Mouse (Mus musculus) embryonic fibroblast, embryonic 13.5 days (primary cell): ENCODE measurements around the gene Zcchc17.

Experiments used
- CTCF ChIP-seq: IDR thresholded peaks from 2 replicates; pipeline ENCODE4 v1.5.1; 2011; ENCODE audit warnings: mild to moderate bottlenecking, control low read depth, low read length, moderate library complexity, borderline replicate concordance; ENCODE audit not compliant: insufficient read depth
- POLR2A ChIP-seq: IDR thresholded peaks from 2 replicates; pipeline ENCODE4 v1.6.1; 2011; ENCODE audit warnings: low read depth, mild to moderate bottlenecking, control low read depth, low read length, moderate library complexity

DNA sequence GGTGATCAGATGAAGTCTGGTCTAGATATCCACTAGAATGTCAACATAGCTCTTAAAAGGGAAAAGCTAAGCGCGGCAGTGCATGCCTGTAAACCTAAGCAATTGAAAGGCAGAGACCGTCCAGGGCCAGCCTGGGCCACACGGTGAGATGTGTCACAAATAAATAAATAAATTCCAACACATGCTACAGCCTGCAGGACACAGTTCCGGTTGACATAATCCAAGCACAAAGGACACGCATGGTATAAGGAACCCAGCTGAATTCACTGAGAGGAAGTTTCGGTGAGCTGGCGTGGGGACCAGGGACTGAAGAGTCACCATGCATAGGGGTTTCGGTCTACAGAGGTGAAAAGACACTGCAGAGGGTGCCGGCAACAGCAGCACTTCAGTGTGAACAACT lies 91.0 kb downstream of the Zcchc17 start:
- no peak for TF ChIP-seq CTCF
- no peak for TF ChIP-seq POLR2A
